Mouse (Mus musculus): ENCODE results near the gene Rbfox1.

Gene Rbfox1

GRCm38 (mm10) chr16:7404766-7405492 lies 1519.8 kb downstream of the Rbfox1 start:
- no peak for DNase-seq (ENCODE audit: low read depth)

DNA sequence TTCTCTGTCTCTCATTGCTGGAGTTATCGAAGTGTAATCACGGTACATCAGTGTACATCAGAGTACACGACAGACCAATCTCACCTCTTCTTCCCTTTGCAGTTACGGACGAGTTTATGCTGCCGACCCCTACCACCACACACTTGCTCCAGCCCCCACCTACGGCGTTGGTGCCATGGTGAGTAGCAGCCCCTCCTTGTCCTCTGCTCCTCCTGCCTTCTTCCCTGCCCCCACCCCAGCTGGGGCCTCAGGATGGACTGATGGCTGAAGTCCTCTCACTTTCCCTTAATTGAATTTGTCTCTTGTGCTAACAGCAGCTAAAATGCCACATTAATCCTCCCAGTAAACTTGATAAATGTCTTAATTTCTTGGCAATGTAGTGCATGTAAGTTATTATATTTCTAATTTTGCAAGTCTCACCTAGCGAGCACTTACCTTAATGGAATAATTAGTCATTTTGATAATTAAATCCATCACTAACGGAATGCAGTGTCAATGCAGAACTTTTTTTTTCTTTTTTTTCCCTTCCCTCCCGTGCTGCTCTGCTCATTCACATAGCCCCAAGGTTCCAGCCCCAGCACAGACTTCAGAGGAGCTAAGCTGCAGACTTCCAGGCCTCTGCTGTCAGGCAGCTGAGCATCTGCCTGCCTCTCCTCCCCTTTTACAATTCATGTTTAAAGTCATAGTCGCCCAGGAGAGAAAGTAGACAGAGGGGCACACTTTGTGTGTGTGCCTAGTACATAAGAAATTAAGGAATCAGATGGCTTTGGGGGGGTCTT lies 1522.9 kb downstream of the Rbfox1 start:
- no peak for DNase-seq (ENCODE audit: low read depth)

DNA sequence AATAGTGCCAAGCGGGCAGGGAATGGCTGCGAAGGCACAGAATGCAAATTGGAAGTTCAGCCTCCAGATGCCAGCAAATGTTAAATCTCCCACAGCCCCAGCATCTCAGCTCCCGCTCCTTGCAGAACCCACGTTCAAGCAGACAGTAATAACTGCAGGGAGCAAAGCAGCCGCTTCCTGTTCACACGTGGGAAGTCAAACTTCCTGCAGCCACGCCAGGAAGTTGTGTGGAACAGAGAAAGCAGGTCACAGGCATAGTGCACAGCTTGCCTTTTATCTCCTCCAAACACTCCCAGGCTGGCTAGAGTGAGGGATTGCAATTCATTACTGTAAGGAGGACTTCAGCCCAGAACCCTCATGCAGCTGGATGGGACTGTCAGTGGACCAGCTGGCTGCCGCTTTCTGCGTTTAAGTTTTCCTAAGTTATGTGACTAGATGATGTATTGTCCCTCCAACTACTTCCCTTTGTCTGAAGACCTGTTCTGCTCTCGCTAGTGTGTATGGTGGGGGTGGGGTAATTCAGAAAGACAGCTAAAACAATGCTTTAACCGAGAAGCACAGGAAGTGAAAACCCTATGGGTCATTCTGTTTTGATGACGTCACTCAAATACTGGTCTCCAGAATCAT lies 1534.6 kb downstream of the Rbfox1 start:
- no peak for DNase-seq (ENCODE audit: low read depth)

DNA sequence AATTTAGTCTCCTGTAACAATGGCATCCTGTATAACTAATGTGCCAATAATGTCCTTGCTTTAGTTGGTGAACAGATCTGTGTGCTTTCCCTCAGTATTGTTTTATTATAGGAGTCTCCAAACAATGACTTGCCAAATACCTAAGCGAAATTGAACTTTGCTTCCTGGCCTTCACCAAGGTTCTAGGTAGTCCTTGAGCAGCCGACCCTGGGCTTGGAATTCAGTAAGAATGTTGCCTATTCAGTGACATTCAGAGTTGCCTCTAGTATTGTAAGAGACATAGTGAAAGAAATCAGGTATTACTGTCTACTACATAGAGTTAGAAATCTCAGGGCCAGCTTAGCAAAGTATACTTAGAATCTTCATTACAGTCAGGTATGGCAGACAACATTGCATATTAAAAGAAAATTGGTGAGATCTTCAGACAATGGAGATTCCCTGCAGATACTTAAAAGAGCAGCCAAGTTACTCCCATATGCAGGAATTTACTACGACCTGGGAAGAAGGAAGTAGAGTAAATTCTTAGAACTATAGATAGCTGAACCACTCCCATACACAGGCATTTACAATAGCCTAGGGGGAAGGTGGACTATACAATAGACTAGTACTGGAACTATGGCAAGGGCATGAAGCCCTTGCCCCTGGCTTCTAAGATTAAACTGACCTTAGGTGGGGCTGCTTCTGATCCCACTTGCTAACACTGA lies 1540.4 kb downstream of the Rbfox1 start:
- no peak for DNase-seq (ENCODE audit: low read depth)

DNA sequence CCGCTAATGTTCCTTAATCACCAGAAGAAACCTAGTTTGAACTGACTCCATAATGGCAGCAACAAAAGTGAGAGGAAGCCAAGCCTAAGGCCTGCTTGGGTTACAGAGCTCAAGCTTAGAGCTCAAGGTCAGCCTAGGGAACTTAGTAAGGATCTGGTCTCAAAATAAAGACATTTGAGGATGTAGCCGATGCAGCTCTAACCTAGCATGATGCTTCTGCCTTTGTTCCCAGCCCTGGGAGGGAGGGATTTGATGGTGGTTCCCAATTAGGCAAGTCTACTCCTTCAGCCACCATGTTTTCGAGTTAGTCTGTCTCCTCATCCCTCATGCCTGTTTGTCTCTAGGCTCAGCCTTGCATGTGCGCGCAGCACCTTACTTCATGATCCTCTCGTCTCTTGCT lies 1548.1 kb downstream of the Rbfox1 start:
- no peak for DNase-seq (ENCODE audit: low read depth)

DNA sequence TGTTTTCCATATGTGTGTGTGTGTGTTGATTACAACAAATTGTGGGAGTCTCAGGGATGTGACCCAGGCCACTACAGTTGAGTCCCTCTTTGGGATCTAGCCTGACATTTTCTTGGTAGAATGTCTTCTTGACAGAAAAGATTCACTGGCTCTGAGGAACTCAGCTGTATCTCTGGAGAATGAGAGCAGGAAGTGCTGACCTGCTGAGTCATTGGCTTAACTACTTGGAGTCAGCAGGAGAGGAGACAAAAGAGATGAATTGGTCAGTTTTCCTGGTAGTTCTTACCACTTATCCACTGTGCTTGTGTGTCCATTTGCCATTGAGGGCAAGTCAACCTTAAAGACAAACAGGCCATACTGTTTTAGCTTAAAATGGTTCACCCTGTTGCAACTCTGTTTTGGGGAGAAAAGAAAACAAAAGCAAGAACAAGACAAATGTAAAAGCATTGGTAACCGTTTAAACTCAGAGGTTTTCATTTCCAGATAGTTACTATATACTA lies 1561.7 kb downstream of the Rbfox1 start:
- no peak for DNase-seq (ENCODE audit: low read depth)

DNA sequence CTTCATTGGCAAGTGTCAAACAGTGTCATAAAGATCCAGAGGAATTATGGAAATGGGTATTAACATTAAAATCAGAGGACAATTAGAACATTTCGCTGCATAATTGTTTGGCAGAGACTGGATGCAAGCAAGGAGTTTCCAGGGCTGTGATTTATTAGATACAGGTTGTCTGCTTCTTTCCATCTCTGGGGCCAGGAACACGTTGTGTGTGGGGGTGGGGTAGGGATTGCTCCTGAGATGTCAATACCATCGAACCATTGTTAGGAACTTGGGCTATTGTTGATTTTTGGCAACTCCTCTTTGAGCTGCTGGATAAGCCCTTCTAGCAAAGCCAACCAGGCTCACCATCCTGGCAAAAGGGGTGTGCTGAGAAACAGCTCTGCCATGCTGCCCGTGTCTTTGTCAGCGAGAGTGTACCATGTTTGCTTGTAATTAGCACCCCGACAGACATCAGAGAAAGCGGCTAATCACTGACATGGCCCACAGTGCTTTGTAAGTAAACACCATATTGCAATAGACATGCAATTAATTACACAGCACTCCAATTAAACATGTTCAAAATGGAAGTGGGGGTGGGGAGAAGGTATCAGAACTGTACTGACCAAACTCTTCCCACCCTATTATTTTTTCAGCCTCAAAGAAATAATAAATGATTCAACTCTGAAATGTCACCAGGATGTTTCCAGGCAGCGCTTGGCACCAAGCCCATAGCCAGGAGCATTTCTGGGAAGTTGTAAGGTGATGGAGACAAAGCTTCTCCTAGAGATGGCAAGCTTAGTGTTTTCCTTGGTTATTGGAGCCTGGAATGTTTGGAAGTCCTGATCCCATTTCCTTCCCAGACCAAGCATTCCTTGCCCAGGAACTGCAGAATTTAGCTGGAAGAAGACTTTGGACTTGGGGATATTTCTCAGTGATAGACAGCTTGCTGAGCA lies 1562.8 kb downstream of the Rbfox1 start:
- DNase-seq (ENCODE audit: low read depth), result no peak

GRCm38 (mm10) chr16:7451193-7451592 lies 1566.0 kb downstream of the Rbfox1 start:
- no peak for DNase-seq (ENCODE audit: low read depth)

GRCm38 (mm10) chr16:7457571-7457970 lies 1572.4 kb downstream of the Rbfox1 start:
- DNase-seq (ENCODE audit: low read depth), result no peak
